Mouse (Mus musculus) lung, embryonic 14.5 days (tissue): Measurements from ENCODE around the gene Glis1. TPM values are rescaled to one million over a fixed set of nuclear protein-coding genes. Genes with fewer than 3 reads are reported as not detected.

Experiments used
- ATAC-seq: fragments of 200-750 bp; cut with Nextera tagmentation; 2 replicates; pipeline ENCODE4 v1.8.0; 2017; ENCODE audit warnings: mild to moderate bottlenecking, moderate TSS enrichment, moderate library complexity; ENCODE audit not compliant: insufficient read depth
- DNase-seq: peaks from one replicate; pipeline ENCODE4 v3.0.0-alpha.2; 2015
- H3K27ac ChIP-seq: fragments of 300-500 bp; sonication (generic); 2 replicates; pipeline ENCODE4 v1.5.1; 2014; ENCODE audit warnings: low read depth, mild to moderate bottlenecking, moderate library complexity
- H3K27me3 ChIP-seq: fragments of 300-500 bp; sonication (generic); 2 replicates; pipeline ENCODE4 v1.6.1; 2014; ENCODE audit warnings: low read length, control low read depth; ENCODE audit not compliant: insufficient read depth
- H3K36me3 ChIP-seq: fragments of 300-500 bp; sonication (generic); 2 replicates; pipeline ENCODE4 v1.6.1; 2014; ENCODE audit warnings: control low read depth; ENCODE audit not compliant: insufficient read depth
- H3K4me1 ChIP-seq: fragments of 300-500 bp; sonication (generic); 2 replicates; pipeline ENCODE4 v1.6.1; 2014; ENCODE audit warnings: antibody characterized with exemption, control low read depth; ENCODE audit not compliant: insufficient read depth
- H3K4me2 ChIP-seq: fragments of 300-500 bp; sonication (generic); 2 replicates; pipeline ENCODE4 v1.6.1; 2014; ENCODE audit warnings: mild to moderate bottlenecking
- H3K4me3 ChIP-seq: fragments of 300-500 bp; sonication (generic); 2 replicates; pipeline ENCODE4 v1.5.1; 2014; ENCODE audit warnings: low read depth, low read length
- H3K9ac ChIP-seq: fragments of 300-500 bp; sonication (generic); 2 replicates; pipeline ENCODE4 v1.6.1; 2014
- H3K9me3 ChIP-seq: fragments of 300-500 bp; sonication (generic); 2 replicates; pipeline ENCODE4 v1.6.1; 2016; ENCODE audit warnings: low read depth, low read length, control low read depth
- CTCF ChIP-seq: IDR thresholded peaks from 2 replicates; pipeline ENCODE4 v1.5.1; 2016; ENCODE audit warnings: antibody characterized with exemption, low read depth
- WGBS: fragments of 180-500 bp; shearing (Covaris S2); extraction: QIAGEN DNeasy Blood & Tissue Kit; methylation state at CpG from one replicate; pipeline ENCODE4 v1.1.7; 2014; 5-methylcytosine and 5-hydroxymethylcytosine counted together
- polyA plus RNA-seq: library from polyadenylated mRNA; unstranded; fragments of >200 nt; fragmentation: Nextera tagmentation; extraction: Ambion mirVana; gene quantifications from 2 replicates; pipeline ENCODE4 v1.2.1, GENCODE M21; 2014

The Glis1 gene
- polyA plus RNA-seq, 1 experiment from 2014 or later, result 2.9 TPM

DNA sequence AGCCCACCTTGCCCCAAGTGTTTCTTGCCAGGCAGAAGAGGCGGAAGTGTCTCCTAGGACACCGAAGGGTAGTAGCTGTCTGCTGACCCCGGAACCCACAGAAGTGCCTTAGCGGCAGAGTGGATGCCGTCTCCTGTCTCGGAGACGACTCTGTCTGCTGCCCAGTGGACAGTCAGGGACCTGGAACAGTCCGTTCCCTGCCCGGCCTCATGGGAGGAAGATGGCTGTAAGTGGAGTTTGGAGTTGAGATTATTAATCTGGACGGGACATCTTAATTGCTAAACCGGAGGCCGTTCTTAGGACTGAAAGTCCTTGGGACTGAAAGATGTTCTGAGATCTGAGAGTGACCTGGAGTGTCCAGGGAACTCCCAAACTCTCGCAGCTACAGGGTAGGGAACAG lies 15.1 kb downstream of the Glis1 start:
- Histone ChIP-seq H3K4me1 (peaks cover 3% of the 10 kb centered on the region; the same call in 1 of the 2 replicates), H3K27me3 (no peaks in the 10 kb centered on the region), H3K4me2 (no peak overlapping the region), H3K36me3 (no peaks in the 10 kb centered on the region), H3K9ac (no peak overlapping the region), H3K4me3 (no peak overlapping the region), H3K9me3 (no peaks in the 10 kb centered on the region), H3K27ac (no peak overlapping the region)
- ATAC-seq (no peak), DNase-seq (no peak)
- 79% methylated on average over 13 of the region's 13 CpGs for WGBS
- TF ChIP-seq CTCF, result no peak

- H3K4me3 ChIP-seq, result no peak overlapping the region
Measured at GRCm38 (mm10) chr4:107452266-107453015, 18.1 kb downstream of the Glis1 start.

GRCm38 (mm10) chr4:107453141-107453984 lies 19.0 kb downstream of the Glis1 start:
- Histone ChIP-seq H3K27me3 (no peaks in the 10 kb centered on the region), H3K9me3 (no peaks in the 10 kb centered on the region), H3K9ac (no peak overlapping the region), H3K4me3 (no peak overlapping the region), H3K36me3 (no peaks in the 10 kb centered on the region), H3K27ac (no peak overlapping the region), H3K4me2 (no peak overlapping the region), H3K4me1 (peaks cover 3% of the 10 kb centered on the region; the same call in 1 of the 2 replicates)
- peak; percentile 90 for DNase-seq
- peak; percentile 93 for TF ChIP-seq CTCF
- peak; percentile 50; the same call in 1 of the 2 replicates for ATAC-seq
- WGBS, result 63% methylated on average over 16 of the region's 16 CpGs

More at GRCm38 (mm10) chr4:107452266-107453015, 18.1 kb downstream of the Glis1 start:
- ATAC-seq, result no peak
- H3K4me1 ChIP-seq, result peaks cover 3% of the 10 kb centered on the region; the same call in 1 of the 2 replicates
- no peak for DNase-seq
- H3K4me2 ChIP-seq, result no peak overlapping the region
- 63% methylated on average over 18 of the region's 18 CpGs for WGBS
- no peaks in the 10 kb centered on the region for H3K27me3 ChIP-seq
- no peaks in the 10 kb centered on the region for H3K36me3 ChIP-seq
- H3K27ac ChIP-seq, result no peak overlapping the region
- TF ChIP-seq CTCF, result no peak; the same call in 1 of the 2 replicates
- no peak overlapping the region for H3K9ac ChIP-seq
- no peaks in the 10 kb centered on the region for H3K9me3 ChIP-seq

DNA sequence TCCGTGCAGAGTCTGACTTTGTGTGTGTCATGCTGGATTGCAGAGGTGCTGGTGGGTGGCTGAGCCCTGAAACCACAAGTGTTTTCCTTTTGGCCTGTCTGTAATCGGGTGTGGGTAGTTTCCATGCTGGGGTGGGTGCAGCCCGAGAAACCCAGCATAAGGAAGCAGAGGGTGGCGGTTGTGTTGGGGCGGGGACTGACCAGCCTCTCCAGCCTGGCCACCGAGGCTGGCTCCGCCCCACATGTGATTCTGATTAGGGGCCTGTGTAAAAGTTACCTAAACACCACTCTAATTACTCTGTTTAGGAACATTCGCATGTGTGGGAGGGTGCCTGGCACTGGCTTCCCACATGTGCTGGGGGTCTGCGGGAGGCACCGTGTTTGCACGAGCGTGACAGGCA lies 23.2 kb downstream of the Glis1 start:
- Histone ChIP-seq H3K4me2 (0 out of 2 replicates have a peak overlapping the region, but pooled peaks have one; percentile 7), H3K27me3 (no peaks in the 10 kb centered on the region), H3K4me3 (no peak overlapping the region), H3K36me3 (no peaks in the 10 kb centered on the region), H3K4me1 (peaks cover 3% of the 10 kb centered on the region; the same call in 1 of the 2 replicates), H3K27ac (no peak overlapping the region), H3K9me3 (no peaks in the 10 kb centered on the region), H3K9ac (no peak overlapping the region)
- ATAC-seq (no peak), DNase-seq (no peak)
- WGBS, result 42% methylated on average over 12 of the region's 12 CpGs
- TF ChIP-seq CTCF, result no peak

- no peaks in the 10 kb centered on the region for H3K9me3 ChIP-seq
- H3K9ac ChIP-seq, result no peak overlapping the region
- ATAC-seq (no peak), DNase-seq (no peak)
- no peaks in the 10 kb centered on the region for H3K4me1 ChIP-seq
- WGBS, result 60% methylated on average over 17 of the region's 17 CpGs
- no peaks in the 10 kb centered on the region for H3K27me3 ChIP-seq
- H3K36me3 ChIP-seq, result no peaks in the 10 kb centered on the region
- no peak overlapping the region for H3K4me2 ChIP-seq
- H3K27ac ChIP-seq, result no peak overlapping the region
- no peak for TF ChIP-seq CTCF
- H3K4me3 ChIP-seq, result no peak overlapping the region
Measured at GRCm38 (mm10) chr4:107458907-107459306, 24.5 kb downstream of the Glis1 start.

GRCm38 (mm10) chr4:107459461-107459860 lies 25.1 kb downstream of the Glis1 start:
- H3K4me2 ChIP-seq, result no peak overlapping the region
- H3K4me1 ChIP-seq, result no peaks in the 10 kb centered on the region

GRCm38 (mm10) chr4:107460468-107460867 lies 26.1 kb downstream of the Glis1 start:
- Histone ChIP-seq H3K9me3 (no peaks in the 10 kb centered on the region), H3K27ac (no peak overlapping the region), H3K9ac (no peak overlapping the region), H3K4me1 (no peaks in the 10 kb centered on the region), H3K4me2 (no peak overlapping the region), H3K27me3 (no peaks in the 10 kb centered on the region), H3K36me3 (no peaks in the 10 kb centered on the region), H3K4me3 (no peak overlapping the region)
- TF ChIP-seq CTCF, result no peak
- DNase-seq (no peak), ATAC-seq (no peak)
- WGBS, result 68% methylated on average over 11 of the region's 11 CpGs

More at GRCm38 (mm10) chr4:107459461-107459860, 25.1 kb downstream of the Glis1 start:
- no peak for DNase-seq
- ATAC-seq, result no peak
- Histone ChIP-seq H3K4me3 (no peak overlapping the region), H3K27me3 (no peaks in the 10 kb centered on the region), H3K27ac (no peak overlapping the region), H3K36me3 (no peaks in the 10 kb centered on the region), H3K9ac (no peak overlapping the region), H3K9me3 (no peaks in the 10 kb centered on the region)
- no peak for TF ChIP-seq CTCF
- 89% methylated on average over 2 of the region's 2 CpGs for WGBS
